Mouse (Mus musculus): ENCODE data around the gene Slc5a2.

- TF ChIP-seq CTCF (IDR thresholded peaks at IDR 0.05), result no peak
- TF ChIP-seq EP300 (IDR thresholded peaks at IDR 0.05), result no peak
These were observed 51.6 kb downstream of the Slc5a2 start for GRCm38 (mm10) chr7:128317011-128317410.
